Mouse (Mus musculus): ENCODE results near the gene Ttc39a. TPM values are rescaled to one million over a fixed set of nuclear protein-coding genes. Genes with fewer than 3 reads are reported as not detected.

Gene Ttc39a
- polyA plus RNA-seq, 1 experiment from 2014 or later: 9.4 TPM

DNA sequence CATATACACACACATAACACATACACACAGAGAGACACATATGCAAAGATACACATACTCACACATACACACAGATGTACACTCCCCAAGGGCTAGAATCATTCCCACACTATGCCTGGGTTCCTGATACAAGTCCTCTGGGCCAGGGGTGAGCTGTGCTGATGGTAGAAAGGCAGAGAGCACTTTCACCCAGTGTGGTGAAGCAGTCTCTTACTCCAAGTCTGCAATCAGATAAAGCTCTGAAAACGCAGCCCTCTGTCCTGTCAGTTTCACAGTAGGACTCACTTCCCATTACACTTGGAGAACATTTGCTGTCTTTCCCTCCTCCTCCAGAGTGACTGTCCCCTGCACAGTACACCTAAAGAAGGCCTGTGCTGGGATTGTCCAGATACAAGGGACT, 20.6 kb downstream of the Ttc39a start:
- no peak for DNase-seq (ENCODE audit: low spot score)
- 20% methylated on average over 1 of the region's 1 CpGs for WGBS
- Histone ChIP-seq H3K4me3 (no peak overlapping the region), H3K36me3 (no peaks in the 10 kb centered on the region), H3K27ac (no peak overlapping the region), H3K9me3 (no peaks in the 10 kb centered on the region), H3K27me3 (ENCODE audit: insufficient read depth, poor library complexity, severe bottlenecking) (no peaks in the 10 kb centered on the region), H3K4me1 (peaks cover 14% of the 10 kb centered on the region)

DNA sequence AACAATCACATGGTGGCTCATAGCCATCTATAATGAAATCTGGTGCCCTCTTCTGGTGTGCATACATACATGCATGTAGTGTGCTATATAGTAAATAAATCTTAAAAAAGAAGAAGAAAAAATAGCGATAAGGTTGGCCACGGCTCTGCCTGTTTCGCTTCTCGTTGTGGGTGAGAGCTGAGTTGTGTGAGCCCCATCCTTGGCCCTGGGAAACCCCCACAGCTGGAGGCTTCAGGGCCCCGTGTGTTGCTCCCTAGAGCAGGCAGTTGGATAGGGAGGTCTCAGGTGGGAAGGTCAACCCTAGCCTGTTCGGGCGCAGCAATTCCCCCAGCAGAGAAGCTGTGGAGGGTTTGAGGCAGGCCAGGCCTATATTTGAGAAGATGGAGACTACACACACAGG, 23.8 kb downstream of the Ttc39a start:
- Histone ChIP-seq H3K9me3 (no peaks in the 10 kb centered on the region), H3K27ac (peak overlapping the region; percentile 7; the same call in 1 of the 2 replicates), H3K4me1 (peaks cover 35% of the 10 kb centered on the region), H3K36me3 (no peaks in the 10 kb centered on the region), H3K27me3 (ENCODE audit: insufficient read depth, poor library complexity, severe bottlenecking) (no peaks in the 10 kb centered on the region), H3K4me3 (no peak overlapping the region)
- 92% methylated on average over 7 of the region's 7 CpGs for WGBS
- no peak for DNase-seq (ENCODE audit: low spot score)

DNA sequence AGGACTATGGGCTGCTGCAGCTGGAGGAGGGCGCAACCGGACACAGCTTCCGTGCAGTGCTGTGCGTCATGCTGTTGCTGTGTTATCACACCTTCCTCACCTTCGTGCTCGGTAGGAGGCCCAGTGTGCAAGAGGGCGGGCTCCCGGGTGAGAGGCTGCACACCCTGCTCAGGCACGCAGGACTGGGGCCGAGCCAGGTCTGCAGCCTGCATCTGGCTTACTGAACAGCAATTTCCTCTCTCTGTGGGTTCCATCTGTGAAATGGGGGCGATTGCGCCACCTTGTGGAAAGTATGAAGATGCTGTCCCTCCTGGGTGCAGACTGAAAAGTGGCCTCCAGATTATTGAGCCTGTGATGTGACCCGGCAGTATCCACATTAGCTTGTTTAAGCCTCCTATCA, 24.4 kb downstream of the Ttc39a start:
- Histone ChIP-seq H3K27ac (peak overlapping the region; percentile 7; the same call in 1 of the 2 replicates), H3K27me3 (ENCODE audit: insufficient read depth, poor library complexity, severe bottlenecking) (no peaks in the 10 kb centered on the region), H3K36me3 (no peaks in the 10 kb centered on the region), H3K9me3 (no peaks in the 10 kb centered on the region), H3K4me3 (no peak overlapping the region), H3K4me1 (peaks cover 35% of the 10 kb centered on the region)
- 46% methylated on average over 13 of the region's 13 CpGs for WGBS
- DNase-seq (ENCODE audit: low spot score): peak; percentile 93

DNA sequence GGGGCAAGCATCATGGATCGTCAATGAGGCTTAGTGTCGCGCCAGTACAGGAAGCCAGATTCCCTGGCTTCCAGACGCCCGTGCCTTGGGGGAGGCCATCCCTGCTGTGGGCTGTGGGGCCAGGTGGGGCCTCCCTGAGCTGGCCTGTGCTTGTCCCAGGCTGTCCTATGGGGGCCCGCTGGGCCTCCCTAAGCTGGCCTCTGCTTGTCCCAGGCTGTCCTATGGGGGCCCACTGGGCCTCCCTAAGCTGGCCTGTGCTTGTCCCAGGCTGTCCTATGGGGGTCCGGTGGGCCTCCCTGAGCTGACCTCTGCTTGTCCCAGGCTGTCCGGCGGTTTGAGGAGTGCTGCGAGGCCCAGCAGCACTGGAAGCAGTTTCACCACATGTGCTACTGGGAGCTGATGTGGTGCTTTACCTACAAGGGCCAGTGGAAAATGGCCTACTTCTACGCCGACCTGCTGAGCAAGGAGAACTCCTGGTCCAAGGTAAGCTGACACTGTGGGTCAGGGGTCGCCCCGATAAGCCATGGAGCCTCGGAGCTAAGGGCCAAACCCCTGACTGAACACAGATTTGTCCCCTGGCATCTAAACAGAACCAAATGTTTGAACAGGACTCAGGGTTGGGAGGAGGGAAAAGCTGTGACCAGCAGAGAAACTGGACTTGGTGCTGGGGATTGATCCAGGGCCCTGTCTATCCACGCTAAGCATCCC, 26.4 kb downstream of the Ttc39a start:
- H3K4me1 ChIP-seq: peaks cover 35% of the 10 kb centered on the region
- no peak for DNase-seq (ENCODE audit: low spot score)
- H3K36me3 ChIP-seq: no peaks in the 10 kb centered on the region
- 71% methylated on average over 16 of the region's 16 CpGs for WGBS
- no peaks in the 10 kb centered on the region for H3K27me3 ChIP-seq (ENCODE audit: insufficient read depth, poor library complexity, severe bottlenecking)
- H3K27ac ChIP-seq: peak overlapping the region; percentile 24; the same call in 1 of the 2 replicates
- no peaks in the 10 kb centered on the region for H3K9me3 ChIP-seq
- no peak overlapping the region for H3K4me3 ChIP-seq

DNA sequence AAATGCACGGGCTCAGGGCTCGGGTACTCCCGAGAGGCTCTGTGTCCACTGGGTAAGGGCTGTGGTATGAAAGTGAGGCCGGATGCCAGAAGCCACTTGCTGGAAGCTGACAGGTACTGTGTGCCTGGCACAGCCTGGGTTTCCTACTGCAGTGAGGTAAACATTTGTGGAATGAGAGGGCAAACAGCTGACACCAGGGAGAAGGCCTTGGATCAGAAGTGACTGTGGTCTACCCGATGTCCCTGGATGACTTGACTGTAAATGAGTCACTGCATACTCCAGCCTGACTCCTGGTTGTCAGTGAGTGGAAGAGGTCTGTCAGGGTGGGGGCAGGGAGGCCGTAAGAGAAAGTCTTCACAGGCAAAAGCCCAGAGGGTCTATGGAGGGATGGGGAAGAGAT, 27.2 kb downstream of the Ttc39a start:
- H3K4me1 ChIP-seq: peaks cover 37% of the 10 kb centered on the region
- H3K9me3 ChIP-seq: no peaks in the 10 kb centered on the region
- no peak overlapping the region for H3K4me3 ChIP-seq
- no peaks in the 10 kb centered on the region for H3K36me3 ChIP-seq
- DNase-seq (ENCODE audit: low spot score): no peak
- WGBS: 70% methylated on average over 6 of the region's 6 CpGs
- no peak overlapping the region; the same call in 1 of the 2 replicates for H3K27ac ChIP-seq
- H3K27me3 ChIP-seq (ENCODE audit: insufficient read depth, poor library complexity, severe bottlenecking): no peaks in the 10 kb centered on the region

DNA sequence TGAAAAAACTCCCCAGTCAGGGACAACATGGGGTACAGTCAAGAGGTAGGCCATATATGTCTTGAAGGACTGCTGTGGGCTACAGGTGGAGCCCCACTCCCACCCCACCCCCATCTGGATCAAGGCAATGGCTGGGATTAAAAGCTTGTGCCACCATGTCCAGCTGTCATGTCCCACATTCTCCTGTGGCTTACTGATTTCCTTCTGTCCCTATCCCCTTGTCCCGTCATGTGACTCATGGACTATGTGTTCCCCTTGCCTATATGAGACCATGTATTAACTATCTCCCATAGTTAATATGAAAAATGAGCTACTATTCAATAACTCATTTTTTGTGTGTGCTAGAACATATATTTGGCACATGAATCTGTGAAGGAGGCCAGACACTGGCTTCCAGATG, 27.8 kb downstream of the Ttc39a start:
- H3K4me1 ChIP-seq: peaks cover 43% of the 10 kb centered on the region
- 85% methylated on average over 1 of the region's 1 CpGs for WGBS

DNA sequence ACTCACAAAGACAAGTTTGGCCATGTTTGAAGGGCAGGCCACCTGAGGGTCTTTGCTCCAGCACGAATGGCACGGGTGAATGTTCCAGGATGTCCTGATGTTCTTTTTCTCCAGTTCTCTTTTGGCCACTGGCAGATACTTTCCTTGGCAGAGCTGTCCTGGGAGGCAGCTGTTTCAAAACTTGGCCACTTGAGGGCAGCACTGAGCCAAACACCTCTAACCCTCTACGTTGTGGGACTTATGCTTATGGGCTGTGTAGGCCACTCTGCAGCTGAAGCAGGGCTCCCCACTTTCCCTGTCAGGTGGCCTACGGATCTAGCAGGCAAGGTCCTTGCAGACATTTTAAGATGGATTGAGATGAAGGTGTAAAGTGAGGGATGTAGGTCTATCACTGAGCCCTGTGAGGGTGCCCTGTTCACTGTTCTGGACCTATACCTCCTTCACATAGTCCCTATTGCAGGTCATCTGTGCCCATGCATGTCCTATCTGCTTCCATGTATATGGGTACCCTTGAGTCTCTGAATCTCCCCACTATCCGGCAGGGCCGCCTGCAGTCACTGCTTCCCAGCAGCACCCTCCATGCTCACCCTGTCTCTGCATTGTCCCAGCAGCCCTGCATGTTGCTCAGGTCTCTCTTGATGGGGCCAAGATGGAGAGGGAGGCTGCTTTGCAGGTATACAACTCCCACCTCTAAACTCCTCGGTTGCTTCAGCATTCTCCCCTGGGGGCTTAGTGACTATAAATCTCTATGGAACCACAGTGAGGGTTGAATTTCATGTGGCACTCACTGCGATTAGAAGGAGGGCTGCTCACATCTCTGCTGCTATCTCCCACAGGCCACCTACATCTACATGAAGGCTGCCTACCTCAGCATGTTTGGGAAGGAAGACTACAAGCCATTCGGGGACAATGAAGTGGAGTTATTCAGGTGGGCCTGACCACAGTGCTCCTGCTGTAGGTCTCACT, 31.8 kb downstream of the Ttc39a start:
- H3K9me3 ChIP-seq: no peaks in the 10 kb centered on the region
- peak; percentile 89 for DNase-seq (ENCODE audit: low spot score)
- H3K4me1 ChIP-seq: peaks cover 35% of the 10 kb centered on the region
- H3K27me3 ChIP-seq (ENCODE audit: insufficient read depth, poor library complexity, severe bottlenecking): no peaks in the 10 kb centered on the region
- 50% methylated on average over 9 of the region's 9 CpGs for WGBS
- no peak overlapping the region for H3K27ac ChIP-seq
- no peak overlapping the region for H3K4me3 ChIP-seq
- peaks cover 12% of the 10 kb centered on the region for H3K36me3 ChIP-seq

More for the DNA sequence above, 27.8 kb downstream of the Ttc39a start:
- H3K4me3 ChIP-seq: no peak overlapping the region
- no peaks in the 10 kb centered on the region for H3K36me3 ChIP-seq
- H3K9me3 ChIP-seq: no peaks in the 10 kb centered on the region
- H3K27ac ChIP-seq: no peak overlapping the region
- no peak for DNase-seq (ENCODE audit: low spot score)
- no peaks in the 10 kb centered on the region for H3K27me3 ChIP-seq (ENCODE audit: insufficient read depth, poor library complexity, severe bottlenecking)

DNA sequence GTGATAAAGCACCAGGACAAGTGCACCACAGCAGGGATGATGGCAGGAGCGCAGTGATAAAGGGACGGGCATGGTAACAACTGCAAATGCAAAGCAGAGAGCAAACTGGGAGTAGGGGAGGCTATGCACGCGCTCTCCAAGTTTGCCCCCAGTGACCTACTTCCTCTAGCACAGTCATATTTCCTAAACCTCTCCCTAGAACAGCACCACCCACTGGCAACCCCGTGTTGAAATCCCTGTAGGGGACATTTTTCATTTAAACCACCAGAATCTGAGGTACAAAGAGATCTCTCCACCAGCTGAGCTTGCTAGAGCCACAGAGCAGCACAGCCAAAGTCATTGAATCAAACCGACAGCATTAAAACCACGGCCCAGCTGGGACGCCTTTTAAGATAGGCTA, 32.7 kb downstream of the Ttc39a start:
- no peak overlapping the region for H3K4me3 ChIP-seq
- H3K36me3 ChIP-seq: peaks cover 12% of the 10 kb centered on the region
- H3K9me3 ChIP-seq: no peaks in the 10 kb centered on the region
- 69% methylated on average over 8 of the region's 8 CpGs for WGBS
- H3K27ac ChIP-seq: no peak overlapping the region
- H3K4me1 ChIP-seq: peaks cover 34% of the 10 kb centered on the region
- H3K27me3 ChIP-seq (ENCODE audit: insufficient read depth, poor library complexity, severe bottlenecking): no peaks in the 10 kb centered on the region
- DNase-seq (ENCODE audit: low spot score): peak; percentile 73

DNA sequence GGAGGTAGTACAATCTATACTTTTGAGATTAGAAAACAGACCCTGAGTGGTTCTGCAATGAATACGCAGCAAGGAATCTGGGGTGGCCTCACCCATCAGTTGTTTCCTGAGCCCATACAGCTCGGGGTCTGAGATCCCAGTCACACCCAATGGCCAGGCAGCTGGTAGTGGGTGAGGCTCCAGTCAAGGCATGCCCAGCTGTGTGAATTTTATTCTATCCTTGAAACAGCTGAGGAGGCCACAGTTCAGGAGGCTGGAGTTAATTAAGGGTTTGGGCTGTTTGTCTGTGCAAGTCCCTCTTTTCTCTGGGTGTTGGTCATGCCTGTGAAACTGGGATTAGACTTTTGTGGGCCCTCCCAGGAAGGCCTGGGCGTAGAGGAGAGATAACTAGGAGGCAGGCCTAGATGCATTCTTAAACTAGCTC, 33.4 kb downstream of the Ttc39a start:
- no peaks in the 10 kb centered on the region for H3K27me3 ChIP-seq (ENCODE audit: insufficient read depth, poor library complexity, severe bottlenecking)
- peak; percentile 77 for DNase-seq (ENCODE audit: low spot score)
- 0 out of 2 replicates have a peak overlapping the region, but pooled peaks have one; percentile 31 for H3K27ac ChIP-seq
- 54% methylated on average over 3 of the region's 3 CpGs for WGBS
- H3K4me3 ChIP-seq: no peak overlapping the region
- H3K9me3 ChIP-seq: no peaks in the 10 kb centered on the region
- peaks cover 12% of the 10 kb centered on the region for H3K36me3 ChIP-seq
- peaks cover 34% of the 10 kb centered on the region for H3K4me1 ChIP-seq

DNA sequence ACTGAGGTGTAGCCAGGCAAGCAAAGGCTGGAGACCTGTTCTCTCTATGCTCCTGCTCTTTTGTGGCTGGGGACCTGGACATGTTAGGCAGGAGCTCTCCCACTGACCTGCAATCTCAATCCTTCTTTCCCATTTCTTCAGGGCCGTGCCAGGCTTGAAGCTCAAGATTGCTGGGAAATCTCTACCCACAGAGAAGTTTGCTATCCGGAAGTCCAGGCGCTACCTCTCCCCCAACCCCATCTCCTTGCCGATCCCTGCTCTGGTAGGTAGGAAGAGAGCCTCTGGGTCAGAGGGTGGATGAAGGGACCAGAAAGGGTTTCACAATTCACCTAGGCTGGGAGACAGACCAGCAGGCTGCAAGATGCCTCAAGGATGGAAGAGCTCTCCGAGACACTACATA, 34.0 kb downstream of the Ttc39a start:
- WGBS: 86% methylated on average over 5 of the region's 5 CpGs
- no peak overlapping the region for H3K27ac ChIP-seq
- H3K9me3 ChIP-seq: no peaks in the 10 kb centered on the region
- DNase-seq (ENCODE audit: low spot score): peak; percentile 73
- H3K36me3 ChIP-seq: peaks cover 12% of the 10 kb centered on the region
- peaks cover 39% of the 10 kb centered on the region for H3K4me1 ChIP-seq
- no peaks in the 10 kb centered on the region for H3K27me3 ChIP-seq (ENCODE audit: insufficient read depth, poor library complexity, severe bottlenecking)
- no peak overlapping the region for H3K4me3 ChIP-seq

DNA sequence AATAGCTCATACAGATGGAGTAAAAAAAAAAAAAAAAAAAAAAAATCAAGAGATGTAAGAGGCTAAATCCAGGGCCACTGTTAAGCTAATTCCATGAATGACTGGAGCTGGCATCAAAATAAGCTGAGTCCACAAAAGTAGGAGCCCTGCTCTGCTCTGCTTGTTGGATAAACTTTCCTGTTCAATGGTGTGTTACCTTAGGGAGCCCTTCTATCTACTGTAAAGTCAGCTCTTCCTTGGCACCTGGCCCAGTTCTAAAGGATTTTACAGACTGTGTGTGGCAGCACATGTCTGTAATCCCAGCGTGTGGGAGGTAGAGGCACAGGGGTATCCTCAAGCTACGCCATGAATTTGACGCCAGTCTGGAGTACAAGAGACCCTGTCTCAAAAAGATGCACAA, 34.6 kb downstream of the Ttc39a start:
- no peak overlapping the region for H3K4me3 ChIP-seq
- H3K27me3 ChIP-seq (ENCODE audit: insufficient read depth, poor library complexity, severe bottlenecking): no peaks in the 10 kb centered on the region
- no peak overlapping the region for H3K27ac ChIP-seq
- DNase-seq (ENCODE audit: low spot score): peak; percentile 41
- H3K9me3 ChIP-seq: no peaks in the 10 kb centered on the region
- peaks cover 12% of the 10 kb centered on the region for H3K36me3 ChIP-seq
- peaks cover 43% of the 10 kb centered on the region for H3K4me1 ChIP-seq
- 92% methylated on average over 3 of the region's 3 CpGs for WGBS

DNA sequence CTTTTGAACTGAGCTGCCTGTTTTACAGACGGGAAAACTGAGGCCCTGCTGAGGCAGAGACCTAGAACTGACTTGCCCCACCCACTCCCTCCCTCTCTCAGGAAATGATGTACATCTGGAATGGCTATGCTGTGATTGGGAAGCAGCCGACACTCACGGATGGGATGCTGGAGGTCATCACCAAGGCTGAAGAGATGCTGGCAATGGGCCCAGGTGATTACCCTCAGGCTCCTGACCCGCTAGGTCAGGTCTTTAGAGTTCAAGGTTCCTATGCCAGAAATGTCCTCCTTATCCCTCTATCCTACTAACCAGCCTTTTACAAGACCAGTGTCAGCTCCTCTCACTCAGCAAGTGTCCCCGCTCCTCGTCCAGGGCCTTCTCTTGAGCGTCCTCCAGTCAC, 35.7 kb downstream of the Ttc39a start:
- no peak overlapping the region for H3K4me3 ChIP-seq
- peaks cover 12% of the 10 kb centered on the region for H3K36me3 ChIP-seq
- peaks cover 43% of the 10 kb centered on the region for H3K4me1 ChIP-seq
- DNase-seq (ENCODE audit: low spot score): no peak
- no peak overlapping the region for H3K27ac ChIP-seq
- WGBS: 89% methylated on average over 7 of the region's 7 CpGs
- no peaks in the 10 kb centered on the region for H3K27me3 ChIP-seq (ENCODE audit: insufficient read depth, poor library complexity, severe bottlenecking)
- H3K9me3 ChIP-seq: no peaks in the 10 kb centered on the region

DNA sequence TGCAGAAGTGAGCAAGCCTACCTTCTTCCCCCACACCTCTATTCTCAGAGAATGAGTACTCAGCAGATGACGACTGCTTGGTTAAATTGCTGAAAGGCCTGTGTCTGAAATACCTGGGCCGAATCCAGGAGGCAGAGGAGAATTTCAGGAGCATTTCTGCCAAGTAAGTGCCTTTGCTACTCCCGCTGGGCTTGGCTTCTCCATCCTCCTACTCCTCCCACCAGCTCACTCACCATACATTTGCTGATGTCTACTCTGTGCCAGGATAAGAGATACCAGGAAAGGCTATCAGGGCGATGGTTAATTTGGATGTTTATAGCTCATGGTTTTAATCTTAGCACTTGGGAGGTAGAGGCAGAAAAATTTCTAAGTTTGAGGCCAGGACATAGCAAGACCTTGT, 36.2 kb downstream of the Ttc39a start:
- H3K27ac ChIP-seq: no peak overlapping the region
- H3K4me1 ChIP-seq: peaks cover 43% of the 10 kb centered on the region
- 83% methylated on average over 4 of the region's 4 CpGs for WGBS
- no peak for DNase-seq (ENCODE audit: low spot score)
- H3K9me3 ChIP-seq: no peaks in the 10 kb centered on the region
- H3K27me3 ChIP-seq (ENCODE audit: insufficient read depth, poor library complexity, severe bottlenecking): no peaks in the 10 kb centered on the region
- H3K36me3 ChIP-seq: peaks cover 12% of the 10 kb centered on the region
- no peak overlapping the region for H3K4me3 ChIP-seq

Data from heart, embryonic 10.5 days (tissue).